Mouse (Mus musculus) adrenal gland, postnatal 10 days (tissue): ENCODE results near the gene Spon1. TPM values are rescaled to one million over a fixed set of nuclear protein-coding genes. Genes with fewer than 3 reads are reported as not detected.

Experiments
- DNase-seq: peaks from one replicate; pipeline ENCODE4 v3.0.0; 2021; ENCODE audit warnings: mixed read lengths
- total RNA-seq, 2 experiments: library from RNA; stranded (reverse); gene quantifications; 2 replicates each; pipeline ENCODE4 v1.2.3; 2021

Spon1 gene
- total RNA-seq, 2 experiments from 2014 or later, result 12.9 to 14.2 TPM

GRCm38 (mm10) chr7:114090892-114091545 is 325.2 kb downstream of the Spon1 start:
- no peak for DNase-seq
